Mouse (Mus musculus) urinary bladder, postnatal 25 days (tissue): ENCODE data around the gene Camta1.

Experiments used
- DNase-seq: peaks from one replicate; pipeline ENCODE4 v3.0.0; 2022; ENCODE audit warnings: low spot score

The Camta1 gene

DNA sequence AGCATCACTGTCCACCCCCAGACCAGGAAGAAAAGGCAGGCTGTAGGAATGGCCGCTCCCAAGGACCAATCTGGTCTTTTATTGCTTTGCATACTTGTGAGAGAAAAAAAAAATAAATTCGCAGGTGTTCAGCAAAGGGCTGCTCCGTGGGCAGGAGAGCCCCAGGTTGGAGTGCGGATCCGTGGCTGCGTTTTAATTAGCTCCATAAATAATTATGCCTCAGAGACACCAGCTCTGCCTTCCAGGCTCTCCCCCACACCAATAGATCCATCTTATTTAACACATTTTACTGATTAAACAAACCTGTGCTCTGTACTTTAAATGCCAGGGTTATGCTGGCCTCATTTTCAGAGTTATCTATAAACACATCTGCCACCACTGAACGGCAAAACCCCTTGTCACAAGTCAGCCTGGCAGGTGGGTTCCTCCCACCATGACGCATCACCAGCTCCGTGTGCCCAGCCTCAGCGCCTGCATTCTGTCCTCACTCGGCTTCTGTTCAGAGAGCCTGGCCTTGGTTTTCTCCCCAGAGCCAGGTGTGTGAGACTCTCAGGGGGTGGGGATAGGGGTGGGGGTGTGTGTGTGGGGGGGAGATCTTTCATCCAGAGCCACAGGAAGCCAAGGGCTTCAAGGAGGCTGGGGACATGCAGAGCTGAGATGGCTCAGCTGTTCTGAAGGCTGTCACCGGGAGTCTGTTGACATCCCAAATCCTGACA lies 475.5 kb downstream of the Camta1 start:
- no peak for DNase-seq

DNA sequence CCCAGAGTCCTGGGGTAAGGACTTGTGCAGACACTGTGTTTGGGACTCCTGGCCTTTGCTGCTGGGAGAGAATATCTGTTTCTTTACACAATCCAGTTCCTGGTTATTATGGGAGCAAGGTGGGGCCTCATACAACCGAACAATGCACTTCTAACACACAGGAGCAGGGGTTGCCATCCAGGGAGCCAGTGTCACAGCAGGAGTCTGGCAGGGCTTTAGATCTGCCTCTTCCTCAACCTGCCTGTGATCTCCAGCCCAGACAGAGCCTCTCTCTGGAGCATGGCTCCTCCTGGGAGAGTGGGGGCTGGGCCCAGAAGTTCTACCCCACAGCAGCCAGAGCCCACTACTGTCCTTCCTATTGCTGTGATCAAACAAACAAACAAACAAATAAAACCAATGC lies 483.9 kb downstream of the Camta1 start:
- DNase-seq, result no peak

GRCm38 (mm10) chr4:151376234-151376633 lies 485.4 kb downstream of the Camta1 start:
- DNase-seq, result no peak

DNA sequence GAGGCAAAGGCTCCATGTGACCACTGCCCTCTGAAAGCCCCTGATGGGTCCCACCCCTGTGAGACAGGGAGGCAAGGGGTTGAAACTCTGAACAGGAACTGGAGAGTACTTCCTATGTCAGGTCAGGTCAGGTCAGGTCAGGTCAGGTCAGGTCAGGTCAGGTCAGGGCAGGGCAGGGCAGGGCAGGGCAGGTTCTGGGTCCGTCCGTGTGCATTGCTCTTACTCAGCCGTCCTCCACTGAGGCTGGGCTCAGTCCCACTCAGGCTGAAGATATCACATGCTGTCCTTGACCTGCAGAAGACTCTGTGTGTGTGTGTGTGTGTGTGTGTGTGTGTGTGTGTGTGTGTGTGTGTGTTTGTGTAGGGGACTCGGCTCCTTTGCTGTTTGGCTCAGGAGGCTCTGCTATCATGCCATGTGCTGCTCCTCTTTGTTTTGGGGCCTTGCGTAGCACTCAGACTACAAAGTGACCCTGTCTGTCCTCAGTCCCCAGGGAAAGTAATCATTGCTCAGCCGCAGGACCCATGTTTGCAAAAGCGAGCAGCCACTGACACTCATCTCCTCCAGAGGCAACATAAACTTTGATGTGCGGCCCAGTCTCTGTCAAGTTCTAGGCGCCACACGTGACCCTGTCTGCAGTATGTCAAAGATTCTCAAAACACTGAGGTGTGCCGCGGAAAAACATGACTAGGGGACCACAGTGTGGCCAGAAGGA lies 488.7 kb downstream of the Camta1 start:
- no peak for DNase-seq

DNA sequence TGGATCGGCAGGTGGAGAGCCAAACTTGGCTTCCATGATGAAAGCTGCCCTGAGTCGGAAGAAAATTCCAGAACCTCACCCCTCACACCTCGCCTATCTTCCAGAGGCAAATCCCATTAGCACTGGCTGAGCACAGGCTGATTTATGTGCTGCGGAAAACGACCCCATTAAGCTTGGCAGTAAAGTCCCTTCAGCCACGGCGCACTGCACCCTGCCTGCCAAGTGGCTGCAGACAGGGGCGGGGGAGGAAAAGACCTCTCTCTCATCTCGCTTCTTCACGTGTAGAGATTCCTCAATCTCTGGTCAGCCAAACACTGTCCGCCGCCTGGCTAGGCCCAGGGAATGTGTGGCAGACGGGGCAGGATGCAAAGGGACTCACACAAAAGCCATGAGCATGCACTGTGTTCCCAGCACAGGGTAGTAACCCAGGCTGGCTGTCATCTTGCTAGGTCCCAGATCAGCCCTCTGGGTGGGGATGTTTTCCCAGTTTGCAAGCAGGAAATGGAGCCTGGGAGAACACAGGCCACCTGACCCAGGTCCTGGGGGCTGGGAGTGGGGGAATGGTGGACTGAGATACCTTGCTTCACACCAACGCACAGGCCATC lies 494.6 kb downstream of the Camta1 start:
- no peak for DNase-seq

GRCm38 (mm10) chr4:151360976-151361673 lies 500.6 kb downstream of the Camta1 start:
- no peak for DNase-seq

DNA sequence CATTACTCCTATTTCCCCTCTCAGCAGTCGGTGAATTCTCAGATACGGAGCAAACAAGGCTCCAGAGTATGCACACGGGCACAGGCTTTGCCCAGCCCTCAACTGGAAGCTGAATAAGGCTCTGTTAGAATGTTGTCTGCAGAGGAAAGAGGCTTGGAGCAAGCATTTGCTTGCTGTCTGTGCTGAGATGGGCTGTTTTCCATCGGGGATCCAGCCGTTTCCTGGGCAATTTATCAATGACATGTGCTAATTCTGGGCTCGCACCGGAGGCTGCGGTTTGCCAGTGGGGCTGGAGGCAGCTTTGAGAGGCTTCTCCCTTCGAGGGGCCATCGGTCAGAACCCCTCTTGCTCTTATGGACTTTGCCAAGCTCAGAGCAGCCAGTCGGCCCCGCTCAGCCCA lies 506.2 kb downstream of the Camta1 start:
- no peak for DNase-seq

DNA sequence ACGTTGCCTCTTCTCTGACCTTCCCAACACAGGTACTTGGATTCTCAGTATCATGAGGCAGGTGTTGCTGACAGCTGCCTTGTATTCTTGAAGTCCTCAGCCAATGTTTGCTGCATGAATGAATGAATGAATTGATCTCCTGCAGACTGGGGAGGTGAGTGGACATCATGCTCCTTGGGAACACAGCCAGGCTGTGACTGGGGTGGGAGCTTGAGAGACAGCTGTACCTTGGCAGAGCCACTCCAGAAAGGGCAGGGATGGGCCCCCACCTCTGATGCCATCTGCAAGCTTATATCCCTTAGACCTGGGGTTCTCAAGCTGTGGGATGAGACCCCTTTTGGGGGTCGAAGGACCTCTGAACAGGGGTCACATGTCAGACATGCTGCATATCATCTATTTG lies 508.9 kb downstream of the Camta1 start:
- DNase-seq, result no peak

DNA sequence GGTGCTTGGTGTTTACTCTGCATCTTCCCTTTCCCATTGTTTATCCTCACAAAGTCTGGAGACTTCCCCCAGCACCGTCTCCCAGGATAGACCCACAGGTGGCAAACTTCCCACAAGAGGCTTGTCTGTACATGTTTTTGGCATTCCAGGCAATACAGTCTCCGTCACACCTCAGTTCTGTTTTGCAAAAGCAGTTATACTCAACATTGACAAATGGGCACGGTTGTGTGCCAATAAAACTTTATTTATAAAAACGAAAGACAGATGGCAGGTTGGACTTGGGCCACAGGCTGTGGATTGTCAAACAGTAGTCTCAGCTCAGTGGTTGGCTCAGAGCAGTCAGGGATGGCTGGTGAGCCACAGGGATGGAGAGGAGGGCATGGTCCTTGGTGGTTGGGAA lies 509.4 kb downstream of the Camta1 start:
- no peak for DNase-seq

- no peak for DNase-seq
Observed at GRCm38 (mm10) chr4:151351757-151352156, 509.9 kb downstream of the Camta1 start.

- DNase-seq, result no peak
Observed at GRCm38 (mm10) chr4:151347620-151348019, 514.1 kb downstream of the Camta1 start.

GRCm38 (mm10) chr4:151346673-151347072 lies 515.0 kb downstream of the Camta1 start:
- DNase-seq, result no peak

- no peak for DNase-seq
Observed at GRCm38 (mm10) chr4:151344811-151345210, 516.9 kb downstream of the Camta1 start.

GRCm38 (mm10) chr4:151339421-151339820 lies 522.3 kb downstream of the Camta1 start:
- peak; percentile 13 for DNase-seq

DNA sequence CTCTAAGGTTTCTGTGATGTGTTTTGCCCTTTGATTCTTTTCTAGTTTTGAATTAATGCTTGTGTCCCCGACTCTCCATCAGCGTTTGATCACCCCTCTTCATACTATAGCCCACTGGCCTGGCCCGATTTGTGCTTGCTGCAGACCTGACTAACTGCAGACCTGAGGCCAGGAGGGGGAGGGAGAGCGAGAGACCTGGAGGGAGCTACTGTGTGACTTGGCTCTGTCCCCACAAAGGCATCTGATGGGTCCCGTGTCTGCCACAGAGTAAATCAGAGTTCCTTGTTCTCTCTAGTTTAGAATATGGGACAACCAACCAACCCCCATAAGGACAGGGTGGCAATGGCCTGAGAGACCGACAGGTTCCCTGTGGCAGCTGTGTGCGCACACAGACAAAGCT lies 522.7 kb downstream of the Camta1 start:
- no peak for DNase-seq

DNA sequence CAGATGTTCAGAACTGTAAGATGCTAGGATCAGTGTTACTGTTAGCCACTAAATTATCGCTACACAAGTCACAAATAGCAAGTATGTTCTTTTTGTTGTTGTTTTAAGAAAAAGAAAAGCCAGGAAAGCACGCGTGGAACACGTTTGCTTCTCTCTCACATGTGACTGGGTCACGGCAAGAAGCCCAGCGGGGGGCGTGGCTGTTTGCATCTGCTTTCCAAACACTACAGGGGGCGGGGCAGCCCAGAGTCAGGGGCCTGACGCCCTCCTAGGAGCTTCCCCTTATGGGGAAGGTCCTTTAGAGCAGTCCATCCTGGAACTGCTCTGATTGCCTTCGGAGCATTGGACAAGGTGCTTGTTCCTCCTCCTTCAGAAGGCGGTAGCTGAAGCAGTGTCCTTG lies 524.1 kb downstream of the Camta1 start:
- no peak for DNase-seq

GRCm38 (mm10) chr4:151336413-151336812 lies 525.3 kb downstream of the Camta1 start:
- no peak for DNase-seq

DNA sequence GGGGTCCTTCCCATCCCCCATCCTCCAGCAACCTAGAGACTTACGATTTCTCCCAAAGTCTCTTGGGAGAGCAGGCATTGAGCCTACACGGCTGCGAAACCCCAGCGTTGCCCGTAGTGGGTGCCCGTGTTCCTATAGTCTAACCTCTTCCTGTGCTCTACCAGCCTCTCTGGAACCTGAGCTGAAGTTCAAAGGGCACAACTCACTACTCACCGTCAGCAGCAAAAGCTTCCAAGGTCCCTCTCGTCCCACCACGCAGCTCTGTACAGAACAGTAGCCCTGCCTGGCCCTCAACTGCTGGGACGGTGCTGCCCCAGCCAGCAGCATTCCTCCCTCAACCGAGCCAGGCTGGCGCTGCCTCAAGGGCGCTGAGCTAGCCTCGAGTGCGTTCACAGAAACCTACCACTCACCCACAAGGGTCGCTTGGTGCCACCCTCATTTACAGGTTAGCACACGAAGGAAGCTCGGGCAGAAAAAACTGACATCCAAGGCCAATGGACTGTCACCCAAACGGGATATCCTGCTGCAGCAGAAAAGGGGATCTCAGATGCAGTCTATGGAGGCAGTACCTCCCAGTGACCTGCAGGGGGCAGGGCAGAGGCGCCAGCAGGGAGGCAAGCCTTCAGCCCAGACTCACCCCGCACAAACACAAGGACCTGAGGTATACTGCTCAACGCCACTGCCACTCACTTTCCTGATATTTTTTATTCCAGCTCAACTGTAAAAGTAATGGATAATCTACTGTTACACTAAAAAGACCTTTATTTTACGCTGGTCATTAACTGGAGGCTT lies 526.5 kb downstream of the Camta1 start:
- DNase-seq, result peak; percentile 36

- no peak for DNase-seq
Observed at GRCm38 (mm10) chr4:151332074-151332849, 529.4 kb downstream of the Camta1 start.

DNA sequence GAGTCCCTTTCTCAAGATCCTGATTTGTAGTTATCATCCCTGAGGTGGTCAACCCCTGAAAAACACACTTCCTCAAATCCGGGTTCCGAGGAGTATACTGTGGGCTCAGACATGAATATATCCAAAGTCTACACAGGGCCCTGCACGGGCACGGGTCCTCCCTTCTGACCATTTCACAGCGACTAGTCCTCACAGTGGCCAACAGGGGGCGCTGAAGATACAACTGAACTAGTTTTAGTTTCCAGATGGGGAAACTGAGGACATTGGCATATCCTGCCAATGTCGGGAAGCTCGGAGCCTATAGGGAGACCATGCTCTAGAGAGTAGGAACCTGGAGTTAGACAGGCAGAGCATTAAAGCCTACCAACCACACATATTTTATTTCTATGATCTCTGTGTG lies 530.7 kb downstream of the Camta1 start:
- no peak for DNase-seq

DNA sequence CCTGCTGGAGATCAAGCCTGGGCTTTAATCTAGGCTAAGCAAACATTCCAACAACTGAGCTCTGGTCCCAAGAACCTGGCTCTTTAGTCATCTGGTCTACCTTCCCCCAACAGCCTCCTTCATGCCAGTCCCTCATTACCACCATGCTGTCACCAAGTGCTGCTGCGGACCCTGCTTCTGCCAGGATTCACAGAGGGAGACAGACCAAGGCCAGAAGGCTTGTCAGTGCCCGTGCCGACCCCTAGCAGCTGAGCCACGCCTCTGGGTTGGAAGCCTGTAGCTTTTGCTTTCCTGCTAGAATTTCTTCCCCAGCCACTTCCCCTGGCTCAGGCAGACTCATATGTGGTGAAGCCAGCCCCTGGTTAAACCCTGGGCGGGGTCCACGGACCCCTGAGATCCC lies 533.6 kb downstream of the Camta1 start:
- no peak for DNase-seq
